Mouse (Mus musculus) spleen, adult 12 weeks (tissue): ENCODE results near the gene Nphp3.

Experiments used
- DNase-seq: peaks from one replicate; pipeline ENCODE4 v3.0.0; 2022; ENCODE audit warnings: low spot score

The Nphp3 gene

DNA sequence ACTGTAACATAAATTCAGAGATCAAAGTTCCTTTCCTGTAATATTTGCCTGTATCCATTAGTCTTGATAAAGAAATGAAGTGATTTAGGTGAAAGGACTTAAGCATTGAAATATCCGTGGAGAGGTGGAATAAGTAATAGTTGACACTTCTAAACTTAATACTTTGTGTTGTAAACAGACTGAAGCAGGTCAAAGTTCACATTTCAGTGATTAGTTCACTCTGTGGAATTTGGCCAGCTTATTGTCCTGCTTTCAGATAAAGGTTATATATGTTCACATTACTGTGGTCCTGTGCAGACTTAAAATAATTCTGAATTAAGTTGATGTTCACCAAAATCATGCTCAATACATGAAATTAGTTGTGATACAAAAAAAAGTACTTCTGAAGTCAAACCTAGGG is 62.2 kb downstream of the Nphp3 start:
- no peak for DNase-seq

DNA sequence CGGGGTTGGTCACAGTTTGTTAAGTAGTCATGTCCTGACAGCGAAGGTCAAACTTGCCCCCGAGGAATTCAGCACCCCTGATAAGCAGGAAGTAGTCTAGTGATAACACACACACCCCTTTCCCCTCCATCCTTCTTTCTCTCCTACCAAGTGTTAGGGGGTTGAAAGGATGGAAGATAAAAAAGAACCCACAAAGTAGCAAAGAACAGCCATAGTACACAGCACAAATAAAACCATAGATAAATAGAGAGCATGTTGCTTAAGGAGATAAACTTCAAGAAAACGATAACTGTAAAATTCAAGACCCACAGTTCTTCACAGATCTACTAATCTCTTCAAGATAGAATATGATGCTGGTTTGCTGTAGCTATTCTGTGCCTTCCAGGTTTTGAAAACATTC is 67.9 kb downstream of the Nphp3 start:
- no peak for DNase-seq

GRCm38 (mm10) chr9:104070863-104071604 is 68.7 kb downstream of the Nphp3 start:
- DNase-seq = no peak

GRCm38 (mm10) chr9:104075808-104076207 is 73.5 kb downstream of the Nphp3 start:
- no peak for DNase-seq

DNA sequence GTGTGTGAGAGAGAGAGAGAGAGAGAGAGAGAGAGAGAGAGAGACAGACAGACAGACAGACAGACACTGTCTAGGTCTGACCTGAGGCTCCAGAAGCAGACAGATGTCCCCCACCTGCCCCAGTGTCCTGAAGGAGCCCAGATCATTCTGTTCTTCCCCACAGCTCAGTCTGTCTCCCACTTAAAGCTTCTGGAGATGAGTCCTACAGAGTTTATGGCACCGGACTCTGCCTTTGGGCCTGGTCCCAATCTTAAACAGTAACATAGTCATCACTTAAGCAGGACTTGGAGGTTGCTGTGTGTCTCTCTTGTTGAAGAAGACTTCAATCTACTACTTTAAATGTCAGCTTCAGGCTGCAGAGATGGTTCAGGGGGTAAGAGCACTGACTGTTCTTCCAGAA is 76.4 kb downstream of the Nphp3 start:
- no peak for DNase-seq

DNA sequence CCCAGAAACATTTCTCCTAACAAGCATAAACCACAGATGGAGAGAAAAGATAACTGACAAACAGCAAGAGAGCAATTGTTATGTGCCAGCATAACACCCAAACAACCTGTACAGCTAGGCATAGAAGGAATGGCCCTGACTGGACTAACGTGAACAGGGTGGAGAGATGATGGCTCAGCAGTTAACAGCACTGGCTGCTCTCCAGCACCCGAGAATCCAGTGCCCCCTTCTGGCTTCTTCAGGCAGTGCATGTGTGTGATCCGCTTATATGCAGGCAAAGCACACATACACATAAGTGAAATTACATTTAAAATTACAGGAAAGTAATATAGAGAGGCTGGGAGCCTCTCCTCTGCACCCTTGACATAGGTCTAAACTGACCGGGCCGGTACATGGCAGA is 77.0 kb downstream of the Nphp3 start:
- DNase-seq = peak; percentile 14

- DNase-seq = no peak
These were observed 77.7 kb downstream of the Nphp3 start for GRCm38 (mm10) chr9:104080038-104080437.

- no peak for DNase-seq
These were observed 83.5 kb downstream of the Nphp3 start for GRCm38 (mm10) chr9:104085730-104086429.

DNA sequence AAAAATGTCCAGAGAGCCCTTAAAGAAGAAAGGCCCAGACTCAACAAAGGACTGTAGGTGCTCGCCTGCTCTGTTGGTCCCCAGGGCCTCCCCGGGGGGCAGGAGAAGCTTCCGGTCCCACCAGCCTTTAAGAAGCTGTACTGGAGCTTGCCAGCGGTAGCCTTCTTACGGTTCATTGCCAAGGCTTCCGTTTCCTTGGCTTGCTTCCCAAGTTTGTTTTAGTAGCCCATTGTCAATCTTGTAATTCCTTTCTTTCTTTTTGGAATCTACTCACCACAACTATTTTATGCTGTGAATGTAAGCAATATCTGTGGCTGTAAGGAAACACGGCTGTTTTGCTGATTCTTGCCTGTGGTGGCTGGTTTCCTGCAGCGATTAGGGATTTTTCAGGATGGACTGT is 86.2 kb downstream of the Nphp3 start:
- DNase-seq = no peak

DNA sequence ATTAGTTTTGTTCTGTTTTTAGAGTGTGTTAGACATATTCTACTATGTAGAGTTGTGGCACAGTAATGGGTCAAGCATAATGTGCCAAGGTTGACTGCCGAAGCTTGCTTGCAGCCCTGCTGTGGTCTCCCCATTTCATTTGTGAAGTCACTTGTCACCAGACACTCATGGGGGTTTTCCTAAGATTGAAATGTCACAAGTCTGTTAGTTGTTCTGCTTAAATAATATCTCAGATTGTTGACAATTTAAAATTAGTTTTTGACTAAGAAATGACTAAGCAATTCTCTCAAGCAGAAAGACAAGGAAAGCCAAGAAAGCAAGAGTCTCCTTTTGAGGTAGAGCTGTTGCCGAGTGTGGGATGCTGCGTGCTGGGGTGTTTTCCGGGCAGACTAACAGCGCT is 90.6 kb downstream of the Nphp3 start:
- DNase-seq = no peak
